Mouse (Mus musculus): ENCODE results near the gene Plxnb1.

DNA sequence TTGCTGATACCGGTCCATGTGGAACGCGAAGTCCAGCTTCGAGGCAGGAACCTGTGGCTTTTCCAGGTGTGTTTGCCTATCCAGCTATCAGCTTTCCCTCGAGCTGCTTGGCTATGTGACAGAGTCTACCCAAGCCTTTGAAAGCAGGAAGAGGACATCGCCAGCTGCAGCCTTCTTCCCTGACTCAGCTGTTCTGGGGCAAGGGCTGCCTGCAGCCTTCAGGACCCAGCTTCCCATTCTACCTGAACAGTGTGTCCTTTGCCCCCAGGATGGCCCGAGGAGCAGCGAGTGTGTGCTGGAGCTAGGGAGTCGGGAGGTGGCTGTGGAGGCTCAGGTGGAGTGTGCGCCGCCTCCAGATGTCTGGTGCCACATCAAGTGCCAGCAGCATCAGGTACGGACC is 10.5 kb downstream of the Plxnb1 start:
- TF ChIP-seq GATA1 (IDR thresholded peaks at IDR 0.05; ENCODE audit: borderline replicate concordance, low read length) (no peak), FLI1 (IDR thresholded peaks at IDR 0.05; ENCODE audit: low read length) (no peak)

All from megakaryocyte, embryonic 14.5 days (primary cell).